In genomic region chr12:105032832-105033775, GRCm38 (mm10) we compare ENCODE assay signal across 8 mouse cellular contexts. TPM values are rescaled to one million over a fixed set of nuclear protein-coding genes. Genes with fewer than 3 reads are reported as not detected.
DNase-seq lines count a peak whose midpoint lies in the region; ATAC-seq lines count a peak whose summit lies in the region.

No protein-coding gene starts in this region.

- peak overlapping the region; percentile 90 for H3K27ac ChIP-seq in heart, embryonic 16.5 days (ENCODE audit: low read length)
- H3K27ac ChIP-seq in forebrain, embryonic 10.5 days: peak overlapping the region; percentile 89
- peak overlapping the region; percentile 79 for H3K27ac ChIP-seq in midbrain, embryonic 16.5 days (ENCODE audit: low read length)

- H3K4me1 ChIP-seq in heart, embryonic 16.5 days (ENCODE audit: control insufficient read depth, insufficient read depth, low read length): peaks cover 26% of the 10 kb centered on the region
- H3K4me1 ChIP-seq in forebrain, embryonic 10.5 days: peaks cover 41% of the 10 kb centered on the region
- H3K4me1 ChIP-seq in midbrain, embryonic 16.5 days (ENCODE audit: control insufficient read depth, insufficient read depth, low read length): peaks cover 29% of the 10 kb centered on the region

- peak overlapping the region; percentile 91 for H3K9ac ChIP-seq in heart, embryonic 16.5 days (ENCODE audit: low read length)
- peak overlapping the region; percentile 75 for H3K9ac ChIP-seq in midbrain, embryonic 16.5 days (ENCODE audit: low read depth, low read length)

- ATAC-seq in heart, embryonic 16.5 days (replicated peaks; ENCODE audit: extremely low read depth, insufficient read depth, low FRiP score): peak; percentile 37
- peak; percentile 58 for ATAC-seq in midbrain, embryonic 16.5 days
- no peak for ATAC-seq in megakaryocyte progenitor cell, adult 5-6 weeks (replicated peaks; ENCODE audit: poor library complexity)

- peak overlapping the region; percentile 85 for H3K4me3 ChIP-seq in heart, embryonic 16.5 days (ENCODE audit: low read length)
- H3K4me3 ChIP-seq in forebrain, embryonic 10.5 days: peak overlapping the region; percentile 90
- H3K4me3 ChIP-seq in midbrain, embryonic 16.5 days (ENCODE audit: low read depth, low read length): peak overlapping the region; percentile 88

- H3K9me3 ChIP-seq in heart, embryonic 16.5 days (replicated peaks; ENCODE audit: control insufficient read depth, low read length): no peaks in the 10 kb centered on the region
- no peaks in the 10 kb centered on the region for H3K9me3 ChIP-seq in forebrain, embryonic 10.5 days
- no peaks in the 10 kb centered on the region for H3K9me3 ChIP-seq in midbrain, embryonic 16.5 days (replicated peaks; ENCODE audit: control insufficient read depth, low read length, poor library complexity, severe bottlenecking)

- under 1% methylated on average over 45 of the region's 45 CpGs for whole genome bisulfite sequencing in heart, embryonic 16.5 days
- 3% methylated on average over 45 of the region's 45 CpGs for WGBS in forebrain, embryonic 10.5 days
- 2% methylated on average over 45 of the region's 45 CpGs for WGBS in midbrain, embryonic 16.5 days

- intact Hi-C loops in heart, postnatal 25 days (cut with DNase I): loop anchor here (5.0 kb wide), 1 partner anchor 211 kb away; no protein-coding TSS in a partner anchor

- H3K36me3 ChIP-seq in heart, embryonic 16.5 days (ENCODE audit: control insufficient read depth, insufficient read depth): peaks cover 4% of the 10 kb centered on the region; the same call in 1 of the 2 replicates
- H3K36me3 ChIP-seq in forebrain, embryonic 10.5 days (replicated peaks): peaks cover 37% of the 10 kb centered on the region
- peaks cover 10% of the 10 kb centered on the region for H3K36me3 ChIP-seq in midbrain, embryonic 16.5 days (ENCODE audit: control insufficient read depth, insufficient read depth, low read length)

- DNase-seq in heart, postnatal 25 days (ENCODE audit: low spot score): no peak
- DNase-seq in Muller cell, postnatal 12 days (ENCODE audit: inconsistent ontology term): peak; percentile 25
- no peak for DNase-seq in forebrain, embryonic 10.5 days (ENCODE audit: extremely low spot score, low spot score)
- DNase-seq in kidney, postnatal 14 days: peak; percentile 37
- no peak for DNase-seq in urinary bladder, postnatal 14 days (ENCODE audit: low spot score)

- H3K4me2 ChIP-seq in heart, embryonic 16.5 days (ENCODE audit: low read depth, low read length): peak overlapping the region; percentile 84
- H3K4me2 ChIP-seq in midbrain, embryonic 16.5 days (ENCODE audit: low read length): peak overlapping the region; percentile 87

- no peaks in the 10 kb centered on the region for H3K27me3 ChIP-seq in heart, embryonic 16.5 days (ENCODE audit: control insufficient read depth, insufficient read depth, low read length)
- no peaks in the 10 kb centered on the region for H3K27me3 ChIP-seq in forebrain, embryonic 10.5 days (ENCODE audit: poor library complexity, severe bottlenecking)
- H3K27me3 ChIP-seq in midbrain, embryonic 16.5 days (ENCODE audit: control insufficient read depth, insufficient read depth, low read depth, low read length): no peaks in the 10 kb centered on the region

RNA-seq across cellular contexts. Expression of gene Glrx5, which starts 0.6 kb away (rescaled TPM):
- 170 and 173 TPM in 2 replicates for polyA plus RNA-seq in heart, embryonic 16.5 days (2015; fragmentation: Nextera tagmentation; extraction: Ambion mirVana)
- total RNA-seq in heart, postnatal 25 days (2021): 10 to 100 TPM; 95.9 to 99.0 TPM
- 234 and 235 TPM in 2 replicates for polyA plus RNA-seq in forebrain, embryonic 10.5 days (2016; fragmentation: Nextera tagmentation; extraction: Ambion mirVana)
- 138 and 154 TPM in 2 replicates for polyA plus RNA-seq in midbrain, embryonic 16.5 days (2015; fragmentation: Nextera tagmentation; extraction: Ambion mirVana)
- 58.1 and 65.3 TPM in 2 replicates for total RNA-seq in megakaryocyte progenitor cell, adult 5-6 weeks (2015)
- 26.9 and 30.1 TPM in 2 replicates for total RNA-seq in megakaryocyte progenitor cell, adult 5-6 weeks (2017)

RNA-seq across cellular contexts. Expression of gene Syne3, which starts 23.5 kb away (rescaled TPM):
- 1.9 and 2.0 TPM in 2 replicates for polyA plus RNA-seq in heart, embryonic 16.5 days (2015; fragmentation: Nextera tagmentation; extraction: Ambion mirVana)
- 1 to 10 TPM; 6.2 to 7.1 TPM for total RNA-seq in heart, postnatal 25 days (2021)
- polyA plus RNA-seq in forebrain, embryonic 10.5 days (2016; fragmentation: Nextera tagmentation; extraction: Ambion mirVana): 0.10 and 0.27 TPM in 2 replicates
- 0.16 and 0.25 TPM in 2 replicates for polyA plus RNA-seq in midbrain, embryonic 16.5 days (2015; fragmentation: Nextera tagmentation; extraction: Ambion mirVana)
- 10.1 and 13.1 TPM in 2 replicates for total RNA-seq in megakaryocyte progenitor cell, adult 5-6 weeks (2015)
- total RNA-seq in megakaryocyte progenitor cell, adult 5-6 weeks (2017): 19.5 and 21.1 TPM in 2 replicates

Comparison
In these comparisons a context has a peak if more than half of its experiments do, and no peak if none do; other contexts are left out.
1. DNase-seq: peak in Muller cell, postnatal 12 days (single experiment) and kidney, postnatal 14 days (single experiment); none in heart, postnatal 25 days (single experiment), forebrain, embryonic 10.5 days (single experiment) and urinary bladder, postnatal 14 days (single experiment).
2. Peak in every context shown above with its lines, with median percentiles within 50 percentile points of each other: H3K27ac ChIP-seq and H3K4me3 ChIP-seq.